Mouse (Mus musculus) hindbrain, postnatal 0 days (tissue): ENCODE data around the gene Caprin1. TPM values are rescaled to one million over a fixed set of nuclear protein-coding genes. Genes with fewer than 3 reads are reported as not detected.

ENCODE experiments used
- ATAC-seq: fragments of 200-750 bp; cut with Nextera tagmentation; 2 replicates; pipeline ENCODE4 v1.8.0; 2017; ENCODE audit warnings: mild to moderate bottlenecking, moderate TSS enrichment, moderate library complexity
- DNase-seq: peaks from one replicate; pipeline ENCODE4 v3.0.0-alpha.2; 2015; ENCODE audit warnings: low spot score
- H3K27ac ChIP-seq: fragments of 300-500 bp; sonication (generic); 2 replicates; pipeline ENCODE4 v1.5.1; 2014; ENCODE audit warnings: mild to moderate bottlenecking
- H3K27me3 ChIP-seq: fragments of 300-500 bp; sonication (generic); 2 replicates; pipeline ENCODE4 v1.6.1; 2014; ENCODE audit warnings: low read length, mixed read lengths; ENCODE audit not compliant: insufficient read depth
- H3K36me3 ChIP-seq: fragments of 300-500 bp; sonication (generic); 2 replicates; pipeline ENCODE4 v1.6.1; 2014; ENCODE audit warnings: low read length, mixed read lengths; ENCODE audit not compliant: insufficient read depth
- H3K4me1 ChIP-seq: fragments of 300-500 bp; sonication (generic); 2 replicates; pipeline ENCODE4 v1.6.1; 2014; ENCODE audit warnings: antibody characterized with exemption, low read length, mixed read lengths; ENCODE audit not compliant: insufficient read depth
- H3K4me2 ChIP-seq: fragments of 300-500 bp; sonication (generic); 2 replicates; pipeline ENCODE4 v1.6.1; 2014; ENCODE audit warnings: low read depth, mild to moderate bottlenecking, low read length, moderate library complexity, mixed read lengths
- H3K4me3 ChIP-seq: fragments of 300-500 bp; sonication (generic); 2 replicates; pipeline ENCODE4 v1.5.1; 2014; ENCODE audit warnings: low read length
- H3K9ac ChIP-seq: fragments of 300-500 bp; sonication (generic); replicated peaks from 2 replicates; pipeline ENCODE4 v1.6.1; 2014; ENCODE audit warnings: mild to moderate bottlenecking, low read length, moderate library complexity, mixed read lengths
- H3K9me3 ChIP-seq: fragments of 300-500 bp; sonication (generic); 2 replicates; pipeline ENCODE4 v1.6.1; 2016; ENCODE audit warnings: low read length, mixed read lengths
- CTCF ChIP-seq: IDR thresholded peaks from 2 replicates; pipeline ENCODE4 v1.5.1; 2016; ENCODE audit warnings: antibody characterized with exemption, control low read depth, low read depth
- whole genome bisulfite sequencing: fragments of 180-500 bp; shearing (Covaris S2); extraction: QIAGEN DNeasy Blood & Tissue Kit; methylation state at CpG from one replicate; pipeline ENCODE4 v1.1.7; 2014; 5-methylcytosine and 5-hydroxymethylcytosine counted together
- polyA plus RNA-seq: library from polyadenylated mRNA; unstranded; fragments of >200 nt; fragmentation: Nextera tagmentation; extraction: Ambion mirVana; gene quantifications from 2 replicates; pipeline ENCODE4 v1.2.1, GENCODE M21; 2015
- total RNA-seq: library from RNA; depleted of rRNA; stranded (reverse); fragments of >200 nt; gene quantifications from 2 replicates; pipeline ENCODE4 v1.2.3, GENCODE M21; 2014

Caprin1 gene
- total and polyA plus RNA-seq, 2 experiments from 2014 or later: 210 to 296 TPM

GRCm38 (mm10) chr2:103762492-103762891 is 35.0 kb downstream of the Caprin1 start:
- no peak overlapping the region for H3K27ac ChIP-seq
- ATAC-seq: no peak
- H3K4me3 ChIP-seq: no peak overlapping the region
- 55% methylated on average over 1 of the region's 1 CpGs for WGBS
- TF ChIP-seq CTCF: no peak
- H3K9ac ChIP-seq: no peak overlapping the region
- H3K36me3 ChIP-seq: peaks cover 14% of the 10 kb centered on the region
- H3K4me1 ChIP-seq: no peaks in the 10 kb centered on the region
- no peaks in the 10 kb centered on the region for H3K27me3 ChIP-seq
- H3K4me2 ChIP-seq: no peak overlapping the region
- DNase-seq: no peak
- no peaks in the 10 kb centered on the region for H3K9me3 ChIP-seq

DNA sequence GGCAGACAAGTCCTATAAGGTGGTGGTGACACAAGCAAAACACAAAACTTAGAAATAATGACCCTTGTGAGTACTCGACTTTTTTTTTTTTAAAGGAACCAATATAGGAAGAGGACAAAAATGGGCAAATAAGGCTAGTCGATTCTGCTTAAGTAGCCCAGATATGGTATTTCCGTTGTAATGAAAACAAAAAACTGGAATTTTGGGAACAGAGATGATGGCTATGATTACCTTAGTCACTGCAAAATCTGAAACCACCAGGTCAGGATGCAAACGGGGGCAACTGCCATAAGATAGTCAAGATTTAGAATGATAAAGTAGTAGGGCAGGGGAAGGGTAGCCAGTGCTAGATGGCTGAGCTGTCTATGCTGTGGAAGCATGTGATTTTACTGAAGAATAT is 35.5 kb downstream of the Caprin1 start:
- H3K4me3 ChIP-seq: peak overlapping the region; percentile 67
- H3K4me2 ChIP-seq: peak overlapping the region; percentile 85
- H3K9me3 ChIP-seq: no peaks in the 10 kb centered on the region
- H3K9ac ChIP-seq: no peak overlapping the region; the same call in 1 of the 2 replicates
- no peaks in the 10 kb centered on the region for H3K27me3 ChIP-seq
- 0 out of 2 replicates have a peak overlapping the region, but pooled peaks have one; percentile 57 for H3K27ac ChIP-seq
- no peak for ATAC-seq
- DNase-seq: no peak
- H3K36me3 ChIP-seq: peaks cover 13% of the 10 kb centered on the region
- 38% methylated on average over 4 of the region's 4 CpGs for WGBS
- H3K4me1 ChIP-seq: no peaks in the 10 kb centered on the region
- TF ChIP-seq CTCF: no peak

GRCm38 (mm10) chr2:103760906-103761716 is 36.3 kb downstream of the Caprin1 start, which contains the start of gene Nat10:
Gene Nat10 (minus strand): TSS chr2:103761270.
- Histone ChIP-seq H3K36me3 (peaks cover 8% of the 10 kb centered on the region), H3K4me1 (no peaks in the 10 kb centered on the region), H3K4me3 (peak within 1 kb of the TSS; percentile 67), H3K9me3 (no peaks in the 10 kb centered on the region), H3K9ac (peak within 1 kb of the TSS; percentile 64), H3K27ac (peak within 1 kb of the TSS; percentile 57), H3K27me3 (no peaks in the 10 kb centered on the region), H3K4me2 (peak within 1 kb of the TSS; percentile 85)
- ATAC-seq: peak; percentile 97
- WGBS: under 1% methylated on average over 47 of the region's 47 CpGs
- 0 out of 2 replicates have a peak, but pooled peaks have one; percentile 21 for TF ChIP-seq CTCF
- DNase-seq: peak; percentile 100

GRCm38 (mm10) chr2:103760421-103760820 is 37.0 kb downstream of the Caprin1 start:
- peak overlapping the region; percentile 64 for H3K9ac ChIP-seq
- WGBS: 0% methylated on average over 12 of the region's 12 CpGs
- no peaks in the 10 kb centered on the region for H3K9me3 ChIP-seq
- H3K27me3 ChIP-seq: no peaks in the 10 kb centered on the region
- ATAC-seq (peak; percentile 22), DNase-seq (peak; percentile 32)
- TF ChIP-seq CTCF: no peak
- H3K4me3 ChIP-seq: peak overlapping the region; percentile 67
- H3K36me3 ChIP-seq: peaks cover 8% of the 10 kb centered on the region; the same call in 1 of the 2 replicates
- peak overlapping the region; percentile 57 for H3K27ac ChIP-seq
- H3K4me1 ChIP-seq: no peaks in the 10 kb centered on the region
- peak overlapping the region; percentile 85 for H3K4me2 ChIP-seq

- no peak for ATAC-seq
- peaks cover 46% of the 10 kb centered on the region for H3K36me3 ChIP-seq
Observed at GRCm38 (mm10) chr2:103755458-103756085, 41.9 kb downstream of the Caprin1 start.

GRCm38 (mm10) chr2:103754614-103755013 is 42.8 kb downstream of the Caprin1 start:
- no peak for ATAC-seq
- TF ChIP-seq CTCF: no peak
- H3K4me3 ChIP-seq: no peak overlapping the region
- H3K9ac ChIP-seq: no peak overlapping the region
- DNase-seq: no peak
- H3K27me3 ChIP-seq: no peaks in the 10 kb centered on the region
- no peak overlapping the region for H3K4me2 ChIP-seq
- H3K36me3 ChIP-seq: peaks cover 55% of the 10 kb centered on the region
- WGBS: 88% methylated on average over 3 of the region's 3 CpGs
- H3K27ac ChIP-seq: no peak overlapping the region
- no peaks in the 10 kb centered on the region for H3K4me1 ChIP-seq
- no peaks in the 10 kb centered on the region for H3K9me3 ChIP-seq

More at GRCm38 (mm10) chr2:103755458-103756085, 41.9 kb downstream of the Caprin1 start:
- H3K4me2 ChIP-seq: no peak overlapping the region
- no peak overlapping the region for H3K9ac ChIP-seq
- H3K4me1 ChIP-seq: no peaks in the 10 kb centered on the region
- H3K9me3 ChIP-seq: no peaks in the 10 kb centered on the region
- WGBS: 91% methylated on average over 9 of the region's 9 CpGs
- H3K4me3 ChIP-seq: no peak overlapping the region
- TF ChIP-seq CTCF: no peak
- no peaks in the 10 kb centered on the region for H3K27me3 ChIP-seq
- no peak overlapping the region for H3K27ac ChIP-seq
- no peak for DNase-seq
